Mouse (Mus musculus): ENCODE results near the gene Serpina3a. TPM values are rescaled to one million over a fixed set of nuclear protein-coding genes. Genes with fewer than 3 reads are reported as not detected.

The Serpina3a gene
- total and polyA plus RNA-seq, 3 experiments, result not detected

- no peaks in the 10 kb centered on the region for H3K4me1 ChIP-seq (ENCODE audit: control insufficient read depth in 1 of 2, insufficient read depth in 2 of 2, low read length in 2 of 2)
- H3K9ac ChIP-seq (ENCODE audit: control insufficient read depth, low read depth, low read length, poor library complexity, severe bottlenecking), result no peak overlapping the region
- no peaks in the 10 kb centered on the region for H3K79me2 ChIP-seq (ENCODE audit: control insufficient read depth, insufficient read depth, low read length, poor library complexity)
- no peaks in the 10 kb centered on the region for H3K9me3 ChIP-seq (replicated peaks; ENCODE audit: insufficient read depth, low read length)
- no peak overlapping the region for H3K4me3 ChIP-seq (ENCODE audit: control insufficient read depth in 1 of 2, insufficient read depth in 1 of 2, low read depth in 2 of 2, low read length in 2 of 2)
- H3K27me3 ChIP-seq (ENCODE audit: control insufficient read depth in 1 of 2, insufficient read depth in 2 of 2, low read length in 2 of 2), result no peaks in the 10 kb centered on the region
- TF ChIP-seq EP300 (IDR thresholded peaks at IDR 0.05; ENCODE audit: low read depth in 1 of 2, low read length in 2 of 2), result peak in 1 of 2 experiments; percentile 50; a peak in 1 of 4 replicates
- TF ChIP-seq MAZ (IDR thresholded peaks at IDR 0.05; ENCODE audit: low read depth, low read length), result no peak
- peak; percentile 21; the same call in 1 of the 2 replicates for TF ChIP-seq TCF12 (IDR thresholded peaks at IDR 0.05; ENCODE audit: low read depth, low read length)
- TF ChIP-seq ZKSCAN1 (IDR thresholded peaks at IDR 0.05; ENCODE audit: low read depth, low read length), result no peak
- TF ChIP-seq ZNF384 (IDR thresholded peaks at IDR 0.05; ENCODE audit: low read depth, low read length), result no peak
- no peak for TF ChIP-seq RAD21 (IDR thresholded peaks at IDR 0.05; ENCODE audit: low read depth, low read length)
- TF ChIP-seq USF2 (IDR thresholded peaks at IDR 0.05; ENCODE audit: borderline replicate concordance in 1 of 2, insufficient read depth in 1 of 2, low read depth in 1 of 2, low read length in 2 of 2), result no peak
- peak overlapping the region; percentile 77 for H3K27ac ChIP-seq (ENCODE audit: control insufficient read depth, low read depth, low read length)
- H3K36me3 ChIP-seq (ENCODE audit: control insufficient read depth in 1 of 2, insufficient read depth in 2 of 2, low read length in 2 of 2), result no peaks in the 10 kb centered on the region
- DNase-seq (ENCODE audit: low read depth, low spot score), result peak; percentile 64
These were observed 28.1 kb downstream of the Serpina3a start for GRCm38 (mm10) chr12:104140543-104141103.

- no peak overlapping the region for H3K9ac ChIP-seq (ENCODE audit: control insufficient read depth, low read depth, low read length, poor library complexity, severe bottlenecking)
- DNase-seq (ENCODE audit: low read depth, low spot score), result no peak
- H3K9me3 ChIP-seq (replicated peaks; ENCODE audit: insufficient read depth, low read length), result no peaks in the 10 kb centered on the region
- no peak overlapping the region for H3K27ac ChIP-seq (ENCODE audit: control insufficient read depth, low read depth, low read length)
- no peaks in the 10 kb centered on the region for H3K4me1 ChIP-seq (ENCODE audit: control insufficient read depth in 1 of 2, insufficient read depth in 2 of 2, low read length in 2 of 2)
- no peaks in the 10 kb centered on the region for H3K79me2 ChIP-seq (ENCODE audit: control insufficient read depth, insufficient read depth, low read length, poor library complexity)
- TF ChIP-seq POLR2A (IDR thresholded peaks at IDR 0.05; ENCODE audit: control insufficient read depth in 1 of 2, insufficient read depth in 1 of 2, low read depth in 1 of 2, low read length in 2 of 2, poor library complexity in 1 of 2), result no peak
- no peak for TF ChIP-seq ZMIZ1 (IDR thresholded peaks at IDR 0.05; ENCODE audit: low read depth, low read length)
- TF ChIP-seq MAZ (IDR thresholded peaks at IDR 0.05; ENCODE audit: low read depth, low read length), result no peak
- TF ChIP-seq ZC3H11A (IDR thresholded peaks at IDR 0.05; ENCODE audit: low read depth, low read length), result no peak
- no peak for TF ChIP-seq SMC3 (IDR thresholded peaks at IDR 0.05; ENCODE audit: low read depth, low read length)
- no peak for TF ChIP-seq E2F4 (IDR thresholded peaks at IDR 0.05; ENCODE audit: borderline replicate concordance, low read depth, low read length)
- TF ChIP-seq JUND (IDR thresholded peaks at IDR 0.05; ENCODE audit: low read depth, low read length), result no peak
- no peak for TF ChIP-seq BHLHE40 (IDR thresholded peaks at IDR 0.05; ENCODE audit: borderline replicate concordance, low read depth, low read length)
- no peak for TF ChIP-seq USF1 (IDR thresholded peaks at IDR 0.05; ENCODE audit: low read depth, low read length)
- TF ChIP-seq CHD1 (IDR thresholded peaks at IDR 0.05; ENCODE audit: low read depth, low read length), result no peak
- no peak for TF ChIP-seq MXI1 (IDR thresholded peaks at IDR 0.05; ENCODE audit: low read depth, low read length)
- no peak overlapping the region for H3K4me3 ChIP-seq (ENCODE audit: control insufficient read depth in 1 of 2, insufficient read depth in 1 of 2, low read depth in 2 of 2, low read length in 2 of 2)
- no peaks in the 10 kb centered on the region for H3K36me3 ChIP-seq (ENCODE audit: control insufficient read depth in 1 of 2, insufficient read depth in 2 of 2, low read length in 2 of 2)
- H3K27me3 ChIP-seq (ENCODE audit: control insufficient read depth in 1 of 2, insufficient read depth in 2 of 2, low read length in 2 of 2), result no peaks in the 10 kb centered on the region
These were observed 29.0 kb downstream of the Serpina3a start for GRCm38 (mm10) chr12:104141506-104141905.
